Mouse (Mus musculus) inflammation-experienced regulatory T-cells, adult 6 months (primary cell): Measurements from ENCODE around the gene Lama5. TPM values are rescaled to one million over a fixed set of nuclear protein-coding genes. Genes with fewer than 3 reads are reported as not detected.
A peak's percentile ranks its signal among the peaks of the same experiment; 100 is the strongest.

ENCODE experiments used
- ATAC-seq: one replicate; pipeline ENCODE4 v1.8.0; 2017
- polyA plus RNA-seq, 3 experiments: library from polyadenylated mRNA; unstranded; fragments of 100-300 nt; shearing (Covaris generic); gene quantifications; one replicate each; pipeline ENCODE4 v1.2.1; 2017

The Lama5 gene
- polyA plus RNA-seq, 3 experiments from 2014 or later, result 0.33 to 0.40 TPM; not detected in 1

DNA sequence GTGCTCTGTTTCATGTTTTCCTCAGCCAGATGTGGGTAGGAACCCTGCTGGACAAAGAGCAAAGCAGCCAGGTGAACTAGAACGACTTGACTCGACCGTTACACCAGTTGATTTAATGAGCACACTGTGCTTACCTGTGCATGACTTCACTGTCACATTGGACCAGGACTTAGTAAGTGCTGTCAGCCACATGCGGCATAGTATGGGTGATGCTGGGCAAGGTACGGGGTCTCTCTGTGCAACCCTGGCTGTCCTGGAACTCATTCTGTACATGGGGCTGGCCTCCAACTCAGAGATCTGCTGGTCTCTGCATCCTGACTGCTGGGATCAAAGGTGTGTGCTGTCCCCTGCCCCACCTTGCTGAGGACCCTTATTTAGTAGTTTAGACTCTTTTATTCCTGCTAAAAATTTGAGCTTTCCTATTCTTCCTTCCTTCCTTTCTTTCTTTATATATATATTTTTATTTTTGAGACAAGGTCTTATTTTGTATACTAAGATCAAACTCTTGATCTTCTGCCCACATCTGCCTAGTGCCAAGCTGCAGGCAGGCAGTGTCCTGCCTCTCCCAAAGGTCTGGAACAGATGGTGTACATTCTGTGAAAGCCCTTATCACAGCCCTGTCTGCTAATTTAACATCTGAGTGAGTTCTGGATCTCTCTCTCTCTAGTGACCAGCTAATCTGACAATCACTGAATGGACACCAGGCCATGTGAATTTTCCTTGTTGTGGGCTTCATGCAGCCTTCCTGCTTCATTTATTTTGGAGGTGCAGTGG, 29.0 kb upstream of the Lama5 start:
- ATAC-seq, result no peak

DNA sequence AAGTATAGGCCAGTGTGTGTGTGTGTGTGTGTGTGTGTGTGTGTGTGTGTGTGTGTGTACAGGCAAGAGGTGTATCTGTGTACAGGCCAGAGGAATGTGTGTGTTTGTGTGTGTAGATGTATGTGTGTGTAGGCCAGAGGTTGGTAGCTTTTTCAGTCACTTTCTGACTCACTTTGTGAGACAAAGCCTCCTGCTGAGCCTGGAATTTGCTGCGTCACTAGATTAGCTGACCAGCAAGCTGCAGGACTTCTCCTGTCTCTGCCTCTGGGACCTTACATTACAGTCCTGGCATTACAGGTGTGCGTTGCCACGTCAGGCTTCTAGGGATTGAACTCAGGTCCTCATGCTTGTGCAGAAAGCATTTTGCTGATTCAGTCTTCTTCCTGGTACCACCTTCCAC, 26.2 kb upstream of the Lama5 start:
- no peak for ATAC-seq

GRCm38 (mm10) chr2:180250930-180251611, 25.4 kb upstream of the Lama5 start:
- peak; percentile 88 for ATAC-seq

DNA sequence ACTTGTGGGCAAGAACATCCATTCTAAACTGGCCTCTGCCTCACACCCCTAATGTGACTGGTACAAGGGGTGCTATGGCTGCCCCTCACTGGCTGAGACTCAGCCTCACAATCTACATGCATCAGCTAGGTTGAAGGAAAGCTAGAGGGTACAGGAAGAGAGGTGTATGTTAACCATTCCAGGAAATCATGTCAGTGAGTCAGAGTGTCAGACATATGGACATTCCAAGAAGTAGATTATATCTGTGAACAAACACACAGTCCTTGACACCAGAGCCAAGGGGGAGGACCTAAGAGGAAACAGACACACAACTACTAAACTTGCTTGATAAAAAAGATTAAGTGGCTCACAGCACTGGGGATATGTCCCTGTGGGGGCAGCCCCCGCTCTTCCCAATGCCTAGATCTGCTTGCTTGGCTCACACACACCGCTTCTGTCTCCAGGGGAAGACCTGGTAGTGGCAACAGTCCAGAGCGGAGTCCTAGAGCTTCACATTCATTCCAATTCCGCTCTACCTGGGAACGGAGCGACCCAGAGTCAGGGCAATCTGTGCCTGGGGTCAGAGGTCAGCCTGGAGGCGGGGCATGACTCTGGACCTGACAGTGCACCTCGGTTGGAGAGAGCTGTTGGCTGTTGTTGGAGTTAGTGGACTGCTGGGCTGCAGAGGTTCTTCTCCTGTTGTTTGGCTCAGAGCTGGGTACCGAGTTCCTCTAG, 23.4 kb upstream of the Lama5 start:
- no peak for ATAC-seq

DNA sequence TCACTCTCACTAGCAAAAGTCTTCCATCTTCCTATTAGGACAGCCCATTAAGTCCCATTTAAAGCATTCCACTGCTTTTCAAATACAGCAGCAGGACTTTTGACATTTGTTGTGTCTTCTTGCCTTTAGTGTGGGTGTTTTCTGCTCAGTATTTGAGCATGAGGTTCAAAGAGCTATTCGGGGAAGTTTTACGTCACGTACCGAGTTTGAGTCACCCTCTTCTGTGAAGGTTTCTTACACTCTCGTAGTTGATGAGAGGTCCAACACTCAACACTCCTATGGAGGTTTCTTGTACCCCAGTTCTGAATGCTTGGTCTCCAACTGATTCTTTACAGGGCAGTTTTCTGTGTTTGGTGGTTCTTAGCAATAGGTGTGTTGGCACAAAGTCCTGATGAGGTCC, 22.3 kb upstream of the Lama5 start:
- ATAC-seq, result peak; percentile 69

- ATAC-seq, result no peak
Observed at GRCm38 (mm10) chr2:180243108-180243507, 17.4 kb upstream of the Lama5 start.

DNA sequence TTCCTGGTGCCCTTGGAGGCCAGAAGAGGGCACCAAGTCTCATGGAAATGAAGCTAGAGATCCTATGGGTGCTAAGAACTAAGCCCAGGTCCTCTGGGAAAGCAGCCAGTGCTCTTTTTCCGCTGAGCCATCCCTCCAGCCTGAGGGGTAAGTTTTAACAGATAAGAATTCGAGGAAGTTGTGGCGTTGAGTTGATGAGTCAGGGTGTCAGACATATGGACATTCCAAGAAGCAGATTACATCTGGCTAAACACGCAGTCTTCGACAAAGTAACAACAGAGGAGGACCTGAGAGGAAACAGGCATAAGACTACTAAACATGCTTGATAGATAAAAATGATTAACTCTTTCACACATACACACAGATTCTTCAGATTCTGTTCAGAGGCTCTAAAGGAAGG, 12.9 kb upstream of the Lama5 start:
- ATAC-seq, result no peak

DNA sequence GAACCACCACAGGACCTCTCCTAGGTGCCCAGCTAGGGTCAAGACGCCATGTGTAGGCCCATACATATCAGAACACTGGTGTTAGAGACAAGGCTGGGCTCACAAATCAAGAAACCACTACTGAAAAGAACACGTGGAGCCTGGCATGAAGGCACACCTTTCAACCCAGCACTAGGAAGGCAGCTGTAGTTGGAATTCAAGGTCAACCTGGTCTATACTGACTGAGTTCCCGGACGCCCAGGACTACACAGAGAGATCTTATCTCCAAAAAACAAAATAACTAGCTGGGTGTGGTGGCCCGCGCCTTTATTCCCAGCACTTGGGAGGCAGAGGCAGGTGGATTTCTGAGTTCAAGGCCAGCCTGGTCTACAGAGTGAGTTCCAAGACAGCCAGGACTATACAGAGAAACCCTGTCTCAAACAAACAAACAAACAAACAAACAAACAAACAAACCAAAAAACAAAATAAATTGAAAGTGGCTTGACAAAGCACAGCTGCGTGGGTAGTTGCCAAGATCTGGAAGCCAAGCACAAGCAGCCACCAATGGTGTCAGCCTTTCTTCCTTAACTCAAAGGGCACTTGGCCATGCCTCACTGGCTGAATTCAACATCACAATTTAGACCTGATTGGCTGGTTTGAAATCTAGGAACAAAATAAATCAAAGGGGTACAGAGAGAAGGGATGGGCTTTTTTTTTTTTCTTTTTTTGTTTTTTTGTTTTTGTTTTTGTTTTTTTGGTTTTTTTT, 12.1 kb upstream of the Lama5 start:
- ATAC-seq, result no peak

- no peak for ATAC-seq
Observed at GRCm38 (mm10) chr2:180236930-180237329, 11.3 kb upstream of the Lama5 start.

DNA sequence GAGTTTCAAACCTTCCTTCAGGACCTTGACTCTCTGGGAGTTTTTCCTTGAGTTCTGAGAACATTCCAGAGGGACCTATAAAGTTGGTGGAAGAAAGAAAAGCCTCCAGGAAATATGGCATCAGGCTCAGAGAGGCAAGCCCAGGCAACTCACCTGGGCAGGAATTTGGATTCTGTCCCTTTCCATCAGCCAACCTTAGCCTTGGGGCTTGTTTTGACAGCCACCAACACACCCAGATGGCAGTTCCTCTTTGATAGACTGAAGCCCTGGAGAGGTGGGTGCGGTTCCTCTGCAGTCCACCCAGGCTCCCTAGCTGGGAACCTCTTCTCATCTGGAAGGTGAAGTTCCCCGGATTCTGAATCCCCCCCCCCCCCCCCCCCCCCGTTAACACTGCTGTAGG, 10.8 kb upstream of the Lama5 start:
- ATAC-seq, result no peak

DNA sequence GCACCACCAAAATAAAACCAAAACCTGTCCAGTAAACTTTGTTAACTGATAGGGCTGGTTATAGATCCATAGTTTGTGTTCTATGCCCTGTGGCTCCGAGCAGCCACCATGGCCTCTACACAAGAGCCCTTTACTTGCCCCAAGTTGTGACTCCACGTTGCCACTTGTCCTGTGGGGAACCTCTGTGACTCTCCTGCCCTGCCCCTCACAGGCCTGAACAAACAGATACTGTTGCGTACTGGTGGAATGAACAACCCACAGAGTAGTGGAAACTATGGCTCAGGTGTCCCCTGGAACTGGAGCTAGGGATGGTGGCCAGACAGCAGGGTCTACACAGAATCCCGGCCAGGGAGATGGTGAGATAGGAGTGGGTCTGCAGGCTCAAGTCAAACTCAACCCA, 10.1 kb upstream of the Lama5 start:
- no peak for ATAC-seq

DNA sequence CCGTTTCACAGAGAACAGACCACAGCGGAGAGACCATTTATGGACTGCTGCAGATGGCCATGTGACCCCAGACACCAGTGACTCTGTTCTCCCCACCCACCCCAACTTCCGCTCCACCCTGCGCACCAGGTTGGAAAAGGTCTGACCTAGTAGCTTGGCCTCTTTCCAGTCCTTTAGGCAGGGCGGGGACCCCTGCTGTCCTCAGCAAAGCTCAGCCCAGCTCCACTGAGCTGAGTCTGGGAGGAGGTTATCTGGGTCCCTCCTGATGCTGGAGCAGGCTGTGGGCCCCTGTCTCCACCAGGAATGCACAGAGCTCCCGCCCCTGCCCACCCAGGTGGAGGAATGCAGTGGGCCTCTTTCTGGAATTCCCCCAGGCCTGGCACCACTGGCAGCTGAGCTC, 9.3 kb upstream of the Lama5 start:
- ATAC-seq, result no peak

DNA sequence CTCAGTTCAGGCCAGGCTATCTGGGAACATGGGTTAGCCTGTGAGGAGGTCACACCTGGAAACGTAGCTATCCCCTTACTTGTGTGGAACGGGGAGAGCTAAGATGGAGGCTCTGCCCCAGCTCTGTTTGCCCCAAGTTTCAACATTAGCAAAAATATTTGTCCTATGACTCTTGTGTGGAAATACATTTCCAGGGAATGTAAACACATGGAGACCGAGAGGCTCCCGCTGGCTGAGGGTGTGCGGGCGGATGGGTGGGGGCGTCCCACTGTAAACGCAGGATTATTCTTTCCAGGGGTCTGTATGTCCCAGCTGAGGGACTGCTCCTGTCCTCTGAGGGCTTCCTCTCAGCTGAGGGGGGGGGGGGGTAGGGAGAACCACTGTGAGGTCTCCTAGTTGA, 8.7 kb upstream of the Lama5 start:
- no peak for ATAC-seq

DNA sequence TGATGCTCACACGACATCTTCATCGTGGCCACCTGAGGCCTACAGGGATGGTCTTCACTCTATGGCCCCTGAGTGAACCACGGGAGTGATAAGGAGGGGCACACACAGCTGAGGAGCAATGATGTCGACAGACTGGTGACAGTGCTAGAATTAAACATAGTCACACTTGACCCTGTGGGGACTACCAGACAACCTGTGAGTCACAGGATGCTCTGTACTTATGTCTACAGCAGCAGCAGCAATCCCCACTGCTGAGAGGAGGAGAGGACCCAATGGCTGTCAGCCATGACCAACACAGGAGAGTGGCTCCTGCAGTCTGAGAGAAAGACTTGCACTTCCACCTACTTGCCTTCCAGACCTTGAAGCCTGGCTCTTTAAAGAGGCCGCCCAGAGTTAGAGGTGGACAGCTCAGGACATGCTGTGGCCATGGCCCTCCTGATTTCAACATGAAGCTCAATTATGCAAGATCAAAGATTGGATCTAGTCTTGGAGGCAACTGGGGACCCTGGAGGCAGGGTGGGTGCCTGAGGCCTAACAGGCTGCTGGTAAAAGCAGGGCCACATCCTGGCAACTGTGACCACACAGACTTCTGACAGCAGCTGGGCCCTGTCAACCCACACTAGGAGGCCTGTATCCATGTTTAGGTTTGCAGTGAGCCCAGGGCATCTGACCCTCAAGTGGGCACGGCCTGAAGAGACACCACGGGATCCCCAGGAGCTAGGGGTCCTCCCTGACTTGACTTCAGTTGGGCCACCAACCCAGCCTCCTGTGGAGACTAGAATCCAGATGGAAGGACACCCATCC, 7.6 kb upstream of the Lama5 start:
- ATAC-seq, result no peak

DNA sequence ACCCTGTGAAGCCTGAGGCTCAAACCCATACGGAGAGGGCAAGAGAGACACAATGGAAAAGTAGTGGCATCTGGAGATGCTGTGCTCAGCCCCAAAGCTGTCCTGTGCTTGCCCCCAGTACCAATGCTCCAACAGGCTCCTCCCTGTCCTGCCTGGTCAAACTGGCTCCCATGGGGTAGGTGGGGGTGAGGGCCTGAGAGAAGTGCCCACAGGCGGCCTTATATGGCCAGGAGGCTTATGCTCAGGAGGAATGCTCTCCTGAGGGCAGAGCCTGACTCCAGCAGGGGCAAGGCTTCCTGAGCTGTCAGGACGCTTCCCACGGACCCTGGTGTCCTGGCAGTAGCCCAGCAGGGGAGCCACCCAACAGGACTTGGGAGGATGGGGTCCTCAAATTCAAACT, 4.8 kb upstream of the Lama5 start:
- ATAC-seq, result no peak

DNA sequence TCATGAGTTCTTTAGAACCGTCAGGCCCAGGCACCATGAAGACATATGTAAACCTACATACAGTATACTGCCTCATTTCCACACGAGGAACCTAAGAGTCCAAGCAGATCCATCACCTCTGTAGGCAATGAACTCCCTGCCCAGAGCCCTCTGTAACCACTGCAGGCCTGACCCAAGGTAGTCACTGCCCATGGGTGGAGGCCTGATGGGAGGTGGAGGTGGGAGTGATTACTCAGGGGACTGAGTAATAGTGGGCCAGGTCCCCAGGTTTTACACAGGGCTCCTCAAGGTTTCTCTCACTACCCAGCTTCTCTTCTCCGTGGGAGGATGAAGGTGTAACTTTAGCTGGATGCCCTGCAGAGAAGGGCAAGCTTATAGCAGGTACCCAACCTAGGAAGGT, 3.5 kb upstream of the Lama5 start:
- ATAC-seq, result no peak

GRCm38 (mm10) chr2:180228592-180228991, 2.9 kb upstream of the Lama5 start:
- no peak for ATAC-seq

DNA sequence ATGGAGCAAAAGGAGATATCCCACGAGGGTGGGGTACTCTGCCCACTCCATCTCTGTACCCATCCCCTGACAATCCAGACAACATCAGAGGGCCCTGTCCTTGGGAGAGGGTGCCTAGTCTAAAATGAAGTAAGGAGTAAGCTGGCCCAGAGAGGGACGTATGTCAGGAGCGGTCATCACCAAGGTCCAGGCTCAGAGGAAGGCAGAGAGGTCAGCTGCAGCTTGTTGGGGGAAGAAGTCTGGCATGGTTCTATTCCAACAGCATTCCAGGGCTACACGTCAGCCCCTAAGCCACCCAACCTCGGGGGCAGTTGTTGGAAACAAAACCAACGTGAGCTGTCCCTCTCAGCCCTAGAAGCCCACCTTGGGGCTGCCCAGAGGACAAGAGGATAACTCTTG, 2.4 kb upstream of the Lama5 start:
- ATAC-seq, result no peak

- no peak for ATAC-seq
Observed at GRCm38 (mm10) chr2:180227262-180228059, 1.8 kb upstream of the Lama5 start.

DNA sequence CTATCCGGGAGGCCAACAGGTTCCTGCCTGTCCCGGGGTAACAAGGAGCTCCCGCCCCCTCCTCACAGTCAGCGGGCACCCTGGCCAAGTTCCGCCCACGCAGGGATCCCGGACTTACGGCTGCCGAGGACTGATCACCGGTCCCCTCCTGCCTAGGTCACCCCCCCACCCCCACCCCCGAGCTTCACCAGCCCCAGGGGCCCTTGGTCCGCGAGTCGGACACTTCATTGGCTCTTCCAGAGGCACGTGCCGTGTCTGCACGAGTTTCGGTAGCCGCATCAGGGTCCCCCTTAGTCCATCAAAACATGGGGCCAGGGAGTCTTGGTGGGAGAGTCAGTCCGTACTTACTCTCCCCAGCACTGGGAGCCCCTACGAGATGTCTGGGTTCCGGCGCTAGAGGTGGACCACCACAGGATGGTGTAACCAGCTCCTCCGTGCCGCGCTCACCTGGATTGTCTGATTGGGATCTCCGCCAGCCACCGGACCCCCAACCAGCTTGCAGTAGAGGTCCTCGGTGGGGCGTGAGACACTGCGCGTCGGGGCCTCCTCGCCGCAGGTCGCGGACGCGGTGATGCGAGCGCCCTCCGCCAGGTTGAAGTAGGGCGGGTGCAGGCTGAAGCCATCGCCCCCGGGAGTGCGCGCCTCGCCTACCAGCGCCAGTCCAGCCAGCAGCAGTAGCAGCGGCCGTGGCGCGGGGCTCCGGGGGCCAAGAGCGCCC, 456 bp downstream of the Lama5 start:
- peak; percentile 48 for ATAC-seq

GRCm38 (mm10) chr2:180224647-180225043, 1.0 kb downstream of the Lama5 start:
- ATAC-seq, result no peak
